Mouse (Mus musculus): ENCODE data around the gene Olfr651. TPM values are rescaled to one million over a fixed set of nuclear protein-coding genes. Genes with fewer than 3 reads are reported as not detected.

Gene Olfr651
- not detected for polyA plus RNA-seq (2014; fragmentation: Illumina TruSeq; extraction: RNeasy Lipid Tissue Mini Kit (QIAGEN cat#74804); ENCODE audit: low read depth, low replicate concordance)

DNA sequence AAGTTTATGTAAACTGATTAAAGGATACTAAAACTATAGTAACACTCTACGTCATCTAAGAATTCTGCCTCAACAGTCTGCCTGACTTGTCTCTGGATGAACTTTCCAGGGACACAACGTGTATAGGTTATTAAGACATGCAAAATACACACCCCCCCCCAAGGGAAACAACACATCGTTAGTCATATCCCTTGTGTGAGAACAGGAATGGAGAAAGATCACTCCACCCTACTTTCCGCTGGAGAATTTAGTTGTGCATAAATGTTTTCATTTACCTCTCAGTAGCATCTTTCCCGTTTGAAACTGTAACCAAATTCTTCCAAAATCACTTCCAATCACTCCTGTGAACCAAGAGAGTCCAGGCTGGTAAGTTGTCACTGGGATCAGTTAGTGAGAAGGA, at the start of gene Olfr651:
Olfr651 (plus strand) TSS at position 301 of the 400 bp plus-strand sequence.

DNA sequence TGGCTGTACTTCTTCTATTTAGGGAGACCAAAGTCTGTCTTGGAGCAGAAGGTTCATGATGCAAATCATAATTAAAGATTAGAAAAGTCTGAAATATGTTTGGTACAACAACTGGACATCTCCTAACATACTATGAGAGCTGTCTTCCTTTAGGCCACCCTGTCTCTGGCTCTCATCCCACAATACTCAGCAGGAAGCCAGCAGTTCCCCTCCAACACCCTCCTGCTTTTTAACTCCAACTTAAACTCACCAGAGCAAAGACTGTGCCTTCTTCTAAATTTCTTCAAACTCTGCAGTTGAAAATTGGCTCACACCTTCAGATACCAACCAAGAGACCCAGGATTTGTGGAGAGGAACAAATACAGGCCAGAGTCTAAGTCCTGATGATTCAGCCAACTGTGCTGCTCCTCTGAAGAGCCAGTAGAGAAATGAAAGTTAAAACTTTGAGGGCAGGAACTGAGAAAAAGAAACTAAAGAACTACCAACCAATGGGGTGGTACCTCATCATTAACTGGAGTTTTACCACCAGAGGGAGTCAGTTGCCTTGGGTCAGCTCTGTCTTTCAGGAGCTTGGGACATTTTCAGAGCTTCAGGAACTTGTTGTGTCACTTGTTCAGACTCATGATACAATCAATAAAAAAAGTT, 42.4 kb upstream of the Olfr651 start, which contains the start of gene Trim30d:
Trim30d (minus strand) TSS at position 429 of the 645 bp plus-strand sequence.

DNA sequence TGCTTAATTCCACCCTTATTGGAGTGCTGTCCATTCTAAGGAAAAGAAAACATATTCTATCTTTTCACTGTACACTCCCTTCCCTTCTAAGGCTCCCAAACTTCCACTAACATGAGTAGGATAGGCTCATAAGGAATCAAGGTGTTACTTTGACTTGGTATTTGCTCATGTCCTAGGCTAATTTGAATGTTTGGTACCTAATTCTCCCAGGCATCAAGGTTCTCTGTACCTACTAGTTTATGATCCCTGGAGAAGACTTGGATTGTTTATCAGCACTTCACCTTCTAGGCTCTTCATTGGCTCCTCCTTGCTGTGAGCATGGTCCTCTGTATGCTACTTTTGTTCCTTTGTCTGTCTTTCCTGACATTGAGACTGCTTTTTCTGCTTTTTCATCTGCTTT, 10.7 kb downstream of the Olfr651 start, which contains the start of gene Olfr652:
Olfr652 (plus strand) TSS at position 301 of the 400 bp plus-strand sequence.

DNA sequence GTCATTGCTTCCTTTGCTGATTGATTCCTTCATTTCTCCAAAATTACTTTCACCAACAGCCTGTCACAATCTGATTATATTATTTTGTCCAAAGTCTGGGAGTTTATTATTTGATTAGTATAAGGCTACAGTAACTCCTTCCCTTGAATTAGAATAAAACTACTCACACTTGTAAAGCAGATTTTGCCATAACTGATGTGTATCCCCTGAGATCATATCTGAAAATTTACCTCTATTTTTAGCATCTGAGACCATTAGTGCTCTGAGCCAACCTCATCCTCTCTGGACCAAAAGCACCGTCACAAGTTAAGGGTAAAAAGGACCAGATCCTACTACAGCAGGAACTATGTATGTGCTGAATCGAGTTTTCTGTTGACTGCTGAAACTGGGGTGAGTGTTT, 27.1 kb downstream of the Olfr651 start, which contains the start of gene Olfr653:
Olfr653 (plus strand) TSS at position 301 of the 400 bp plus-strand sequence.

DNA sequence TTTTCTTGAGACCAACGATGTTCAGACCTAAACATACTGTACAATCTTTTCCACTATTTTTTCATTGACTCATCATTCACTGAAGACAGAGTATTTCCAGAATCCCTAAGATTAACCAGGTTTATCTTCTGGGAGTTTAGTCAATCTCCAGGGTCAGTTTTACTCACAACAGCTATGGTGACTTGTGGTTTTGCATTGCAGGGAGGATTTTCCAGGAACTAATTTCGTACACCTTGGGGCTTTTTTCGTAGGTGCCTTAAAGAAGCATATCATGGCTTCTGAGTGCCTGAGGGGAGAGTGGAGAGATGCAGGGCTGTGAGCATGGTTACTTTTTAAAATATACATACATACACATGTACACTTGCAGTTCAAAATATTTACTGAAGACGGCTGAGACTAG, 36.8 kb downstream of the Olfr651 start, which contains the start of gene Olfr654:
Olfr654 (plus strand) TSS at position 301 of the 400 bp plus-strand sequence.

GRCm38 (mm10) chr7:104601679-104602078, 51.7 kb downstream of the Olfr651 start, which contains the start of gene Olfr655:
TSS of gene Olfr655 (minus strand) at chr7:104601779.

Other genes with a start within 250 kb of the Olfr651 start
- 19.8 TPM for gene Trim12a, start 234.7 kb upstream of the Olfr651 start, polyA plus RNA-seq (2014; fragmentation: Illumina TruSeq; extraction: RNeasy Lipid Tissue Mini Kit (QIAGEN cat#74804); ENCODE audit: low read depth, low replicate concordance)
- gene Trim34b, start 220.7 kb upstream of the Olfr651 start, polyA plus RNA-seq (2014; fragmentation: Illumina TruSeq; extraction: RNeasy Lipid Tissue Mini Kit (QIAGEN cat#74804); ENCODE audit: low read depth, low replicate concordance), result not detected
- 8.5 TPM for gene Trim12c, start 196.8 kb upstream of the Olfr651 start, polyA plus RNA-seq (2014; fragmentation: Illumina TruSeq; extraction: RNeasy Lipid Tissue Mini Kit (QIAGEN cat#74804); ENCODE audit: low read depth, low replicate concordance)
- gene Trim30b, start 180.2 kb upstream of the Olfr651 start, polyA plus RNA-seq (2014; fragmentation: Illumina TruSeq; extraction: RNeasy Lipid Tissue Mini Kit (QIAGEN cat#74804); ENCODE audit: low read depth, low replicate concordance), result 0.24 TPM
- not detected for gene Trim30c, start 149.3 kb upstream of the Olfr651 start, polyA plus RNA-seq (2014; fragmentation: Illumina TruSeq; extraction: RNeasy Lipid Tissue Mini Kit (QIAGEN cat#74804); ENCODE audit: low read depth, low replicate concordance)
- 6.7 TPM for gene Trim30a, start 84.9 kb upstream of the Olfr651 start, polyA plus RNA-seq (2014; fragmentation: Illumina TruSeq; extraction: RNeasy Lipid Tissue Mini Kit (QIAGEN cat#74804); ENCODE audit: low read depth, low replicate concordance)
- 2.1 TPM for gene Trim30d, start 42.3 kb upstream of the Olfr651 start, polyA plus RNA-seq (2014; fragmentation: Illumina TruSeq; extraction: RNeasy Lipid Tissue Mini Kit (QIAGEN cat#74804); ENCODE audit: low read depth, low replicate concordance)
- not detected for gene Olfr652, start 10.8 kb downstream of the Olfr651 start, polyA plus RNA-seq (2014; fragmentation: Illumina TruSeq; extraction: RNeasy Lipid Tissue Mini Kit (QIAGEN cat#74804); ENCODE audit: low read depth, low replicate concordance)
- not detected for gene Olfr653, start 27.2 kb downstream of the Olfr651 start, polyA plus RNA-seq (2014; fragmentation: Illumina TruSeq; extraction: RNeasy Lipid Tissue Mini Kit (QIAGEN cat#74804); ENCODE audit: low read depth, low replicate concordance)
- not detected for gene Olfr654, start 36.9 kb downstream of the Olfr651 start, polyA plus RNA-seq (2014; fragmentation: Illumina TruSeq; extraction: RNeasy Lipid Tissue Mini Kit (QIAGEN cat#74804); ENCODE audit: low read depth, low replicate concordance)
- not detected for gene Olfr655, start 51.6 kb downstream of the Olfr651 start, polyA plus RNA-seq (2014; fragmentation: Illumina TruSeq; extraction: RNeasy Lipid Tissue Mini Kit (QIAGEN cat#74804); ENCODE audit: low read depth, low replicate concordance)
- not detected for gene Olfr656, start 63.8 kb downstream of the Olfr651 start, polyA plus RNA-seq (2014; fragmentation: Illumina TruSeq; extraction: RNeasy Lipid Tissue Mini Kit (QIAGEN cat#74804); ENCODE audit: low read depth, low replicate concordance)
- gene Olfr657, start 74.7 kb downstream of the Olfr651 start, polyA plus RNA-seq (2014; fragmentation: Illumina TruSeq; extraction: RNeasy Lipid Tissue Mini Kit (QIAGEN cat#74804); ENCODE audit: low read depth, low replicate concordance), result not detected
- gene Olfr658, start 97.2 kb downstream of the Olfr651 start, polyA plus RNA-seq (2014; fragmentation: Illumina TruSeq; extraction: RNeasy Lipid Tissue Mini Kit (QIAGEN cat#74804); ENCODE audit: low read depth, low replicate concordance), result not detected
- gene Olfr659, start 116.6 kb downstream of the Olfr651 start, polyA plus RNA-seq (2014; fragmentation: Illumina TruSeq; extraction: RNeasy Lipid Tissue Mini Kit (QIAGEN cat#74804); ENCODE audit: low read depth, low replicate concordance), result not detected
- not detected for gene Olfr661, start 136.4 kb downstream of the Olfr651 start, polyA plus RNA-seq (2014; fragmentation: Illumina TruSeq; extraction: RNeasy Lipid Tissue Mini Kit (QIAGEN cat#74804); ENCODE audit: low read depth, low replicate concordance)
- gene Usp17le, start 227.3 kb downstream of the Olfr651 start, polyA plus RNA-seq (2014; fragmentation: Illumina TruSeq; extraction: RNeasy Lipid Tissue Mini Kit (QIAGEN cat#74804); ENCODE audit: low read depth, low replicate concordance), result not detected

Measured in heart, adult 10 weeks (tissue).